Mouse (Mus musculus) NIH3T3 (cell line): ENCODE measurements around the gene Slc9a5.

ENCODE experiments used
- DNase-seq: peaks from one replicate; pipeline ENCODE4 v3.0.0-alpha.2; 2012; ENCODE audit warnings: low read depth

Gene Slc9a5

DNA sequence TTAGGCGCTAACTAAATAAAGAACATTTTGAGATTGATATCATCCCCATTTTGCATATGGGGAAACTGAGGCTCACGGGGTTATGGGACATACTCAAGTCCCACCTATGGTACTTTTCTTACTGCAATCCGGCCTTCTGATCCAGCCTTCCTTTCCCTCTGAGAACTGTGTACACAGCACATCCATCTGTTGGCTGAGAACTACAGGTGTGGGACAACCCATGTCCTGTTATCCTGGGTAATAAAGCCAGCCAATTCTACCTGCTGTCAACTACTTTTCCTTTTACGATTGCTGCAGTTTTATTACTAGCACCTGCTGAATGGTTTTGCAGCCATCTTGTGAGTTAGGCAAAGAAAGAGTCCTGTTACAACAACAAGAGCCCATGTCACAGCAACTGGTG, 5.9 kb downstream of the Slc9a5 start:
- DNase-seq = no peak

- peak; percentile 79 for DNase-seq
Observed at GRCm38 (mm10) chr8:105355179-105356024, 6.8 kb downstream of the Slc9a5 start.

DNA sequence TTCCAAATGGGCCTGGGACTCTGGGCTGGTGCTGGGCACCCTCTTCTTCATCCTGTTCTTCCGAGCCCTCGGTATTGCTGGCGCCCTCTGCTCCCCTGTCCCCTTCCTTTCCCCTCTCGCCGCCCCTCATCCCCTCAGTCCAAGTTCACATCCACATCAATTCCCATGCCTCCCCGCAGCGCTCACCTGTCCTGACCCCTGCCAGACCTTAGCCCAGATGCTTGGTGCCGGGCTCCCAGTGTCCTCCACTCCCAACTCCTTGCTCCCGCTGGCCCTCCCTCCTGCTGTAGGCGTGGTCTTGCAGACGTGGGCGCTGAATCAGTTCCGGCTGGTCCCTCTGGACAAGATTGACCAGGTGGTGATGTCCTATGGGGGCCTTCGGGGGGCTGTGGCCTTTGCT, 8.0 kb downstream of the Slc9a5 start:
- no peak for DNase-seq

DNA sequence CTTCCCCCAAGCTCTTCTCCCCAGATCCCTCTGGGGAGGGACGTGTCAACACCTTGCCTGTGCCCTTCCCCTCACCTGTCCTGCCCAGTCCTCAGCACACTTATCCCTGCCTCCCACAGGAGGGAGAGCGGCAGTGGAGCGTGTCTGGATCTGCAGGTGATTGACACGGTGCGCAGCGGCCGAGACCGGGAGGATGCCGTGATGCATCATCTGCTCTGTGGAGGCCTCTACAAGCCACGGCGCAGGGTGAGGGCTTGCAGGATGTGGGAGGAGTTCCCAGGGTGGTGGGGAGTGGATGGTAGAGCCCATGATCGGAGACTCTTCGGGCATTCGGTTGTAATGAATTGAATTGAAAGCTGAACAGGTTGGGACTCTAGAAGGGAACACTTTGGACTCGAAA, 10.6 kb downstream of the Slc9a5 start:
- no peak for DNase-seq

- DNase-seq = peak; percentile 75
Observed at GRCm38 (mm10) chr8:105359646-105360045, 11.0 kb downstream of the Slc9a5 start.

- no peak for DNase-seq
Observed at GRCm38 (mm10) chr8:105361751-105362702, 13.4 kb downstream of the Slc9a5 start.

GRCm38 (mm10) chr8:105367107-105367506, 18.5 kb downstream of the Slc9a5 start:
- DNase-seq = peak; percentile 51

DNA sequence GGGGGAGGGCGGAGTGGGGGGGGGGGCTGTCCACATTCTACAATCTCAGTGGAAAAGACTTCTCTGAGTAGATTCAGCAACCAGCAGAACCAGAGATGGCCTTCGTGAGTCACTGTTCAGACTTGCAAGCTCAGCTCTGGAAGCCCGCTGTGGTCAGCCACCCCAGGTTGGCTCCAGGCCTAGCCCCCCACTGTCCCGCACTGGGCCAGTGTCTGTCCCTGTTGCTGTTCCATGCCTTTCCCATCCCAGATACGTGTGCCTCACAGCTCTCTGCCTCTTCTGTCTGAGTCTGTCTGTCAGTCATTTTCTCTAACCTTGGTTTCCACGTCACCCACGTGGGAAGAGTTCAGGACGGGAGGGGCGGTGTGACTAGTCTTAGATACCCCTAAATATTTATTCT, 23.8 kb downstream of the Slc9a5 start:
- DNase-seq = peak; percentile 75

DNA sequence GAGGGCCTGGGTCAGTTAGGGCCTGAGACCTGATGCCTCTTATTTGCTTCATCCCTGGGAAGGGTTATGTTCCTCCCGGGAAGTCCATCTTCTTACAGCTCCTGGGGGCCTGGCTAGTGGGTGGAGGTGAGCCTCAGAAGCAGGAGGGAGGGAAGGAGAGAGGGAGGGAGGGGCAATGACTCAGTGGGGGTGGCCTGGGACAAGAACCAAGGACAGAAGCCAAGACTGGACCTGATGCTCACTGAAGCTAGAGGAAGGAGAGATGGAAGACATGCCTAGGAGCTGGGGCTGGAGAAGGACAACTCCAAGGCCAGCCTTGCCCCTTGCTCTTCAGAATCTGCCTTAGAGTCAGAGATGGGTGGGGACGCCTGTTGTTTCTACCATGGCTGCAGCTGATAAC, 24.4 kb downstream of the Slc9a5 start, which contains the start of gene Plekhg4:
Gene Plekhg4, plus strand, starts transcription at position 243 of the 400 bp plus-strand sequence.
- peak; percentile 83 for DNase-seq

GRCm38 (mm10) chr8:105374513-105374966, 25.9 kb downstream of the Slc9a5 start:
- DNase-seq = no peak

- peak; percentile 30 for DNase-seq
Observed at GRCm38 (mm10) chr8:105378673-105379072, 30.0 kb downstream of the Slc9a5 start.

DNA sequence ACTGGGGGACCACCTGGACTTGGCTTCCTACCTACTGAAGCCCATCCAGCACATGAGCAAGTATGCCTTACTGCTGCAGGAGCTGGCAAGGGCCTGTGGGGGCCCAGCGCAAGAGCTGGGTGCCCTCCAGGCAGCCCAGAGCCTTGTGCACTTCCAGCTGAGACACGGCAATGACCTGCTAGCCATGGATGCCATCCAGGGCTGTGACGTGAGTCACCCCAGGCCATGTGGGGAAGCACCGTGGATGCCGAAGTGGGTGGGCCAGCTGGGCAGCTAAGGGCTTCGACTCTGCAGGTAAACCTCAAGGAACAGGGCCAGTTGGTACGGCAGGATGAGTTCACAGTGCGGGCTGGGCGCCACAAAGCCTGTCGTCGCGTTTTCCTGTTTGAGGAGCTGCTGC, 31.7 kb downstream of the Slc9a5 start:
- DNase-seq = no peak

DNA sequence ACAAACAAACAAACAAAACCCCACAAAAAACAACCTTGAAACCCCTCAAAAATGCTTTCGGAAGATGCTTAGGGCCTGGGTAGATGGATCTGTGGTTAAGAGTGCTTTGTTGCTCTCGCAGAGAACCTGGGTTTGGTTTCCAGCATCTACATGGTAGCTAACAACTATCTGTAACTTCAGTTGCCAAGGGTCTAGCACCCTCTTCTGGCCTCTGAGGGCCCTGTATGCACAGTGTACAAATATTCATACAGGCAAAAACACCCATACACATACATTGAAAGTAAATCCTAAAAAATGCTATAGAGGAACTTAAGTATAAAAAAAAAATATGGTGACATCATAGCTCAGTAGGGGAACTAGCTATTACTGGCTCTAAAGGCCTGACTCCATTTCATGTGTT, 35.4 kb downstream of the Slc9a5 start:
- no peak for DNase-seq

DNA sequence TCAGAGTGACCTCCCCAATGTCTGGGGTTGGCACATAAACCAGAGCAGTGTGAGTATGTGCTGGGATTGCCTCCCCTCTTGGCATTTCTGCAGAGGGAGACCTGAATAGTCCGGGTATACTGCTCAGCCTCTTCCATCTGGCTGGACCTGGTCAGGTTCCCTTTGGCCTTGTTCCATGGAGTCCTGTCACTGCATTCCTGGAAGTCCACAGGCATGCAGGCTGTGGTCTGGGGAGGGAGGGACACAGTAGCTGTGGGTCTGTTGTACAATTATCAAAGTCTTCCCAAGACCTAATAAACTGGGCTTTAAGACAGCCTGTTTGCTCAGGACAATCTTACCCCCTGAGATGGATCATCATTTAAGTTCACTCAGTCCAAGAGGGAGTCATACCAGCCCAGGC, 38.5 kb downstream of the Slc9a5 start:
- peak; percentile 70 for DNase-seq

DNA sequence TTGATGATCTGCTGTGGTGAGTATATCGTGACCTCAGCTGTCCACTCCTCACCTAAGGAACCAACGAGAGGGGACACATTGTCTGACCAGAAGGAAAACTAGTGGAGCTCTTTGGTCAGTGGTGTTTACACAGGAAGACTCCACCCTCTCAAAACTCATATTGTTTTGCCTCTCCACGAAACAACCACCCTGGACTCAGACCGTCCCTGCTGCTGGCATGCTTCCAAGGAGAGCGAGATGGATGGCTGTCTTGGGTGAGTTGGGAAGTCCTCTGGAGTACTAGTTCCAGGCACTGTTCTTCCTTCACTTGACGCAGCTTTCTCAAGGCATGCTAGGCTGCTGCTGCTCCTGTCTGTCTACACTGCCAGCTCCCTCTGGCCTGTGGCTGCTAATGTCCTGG, 40.5 kb downstream of the Slc9a5 start:
- no peak for DNase-seq

DNA sequence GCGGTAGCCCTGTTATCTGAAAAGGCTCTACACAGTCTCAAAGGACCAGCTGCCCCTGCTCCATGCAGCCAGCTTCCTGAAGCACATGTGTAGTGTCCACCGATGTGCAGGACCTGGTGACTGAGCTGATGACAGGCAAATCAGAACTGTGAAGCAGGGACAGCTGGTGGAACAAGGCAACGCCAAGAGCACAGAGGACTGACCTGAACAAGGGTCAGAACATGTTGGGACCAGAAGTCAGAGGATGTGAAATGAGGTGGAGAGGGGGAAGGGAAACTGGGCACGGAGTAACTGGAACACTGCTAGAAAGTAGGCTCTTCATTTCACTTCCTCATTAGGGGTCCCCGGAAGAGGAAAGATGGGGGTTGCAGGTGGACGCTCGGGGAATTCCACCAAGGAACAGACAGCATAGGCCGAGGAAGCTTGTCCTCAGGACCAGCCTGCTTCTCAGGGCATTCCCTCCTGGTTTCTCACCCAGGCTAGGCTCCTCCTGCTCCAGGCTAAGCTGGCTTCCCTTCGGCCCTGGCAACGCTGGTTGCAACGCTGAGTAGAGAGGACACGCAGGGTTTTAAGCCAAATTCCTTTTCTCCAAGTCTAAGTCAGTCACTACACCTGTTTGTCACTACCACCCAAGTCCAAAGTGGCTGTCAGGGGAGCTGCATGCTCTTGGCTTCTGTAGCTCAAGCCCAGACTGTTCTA, 44.6 kb downstream of the Slc9a5 start:
- DNase-seq = no peak

DNA sequence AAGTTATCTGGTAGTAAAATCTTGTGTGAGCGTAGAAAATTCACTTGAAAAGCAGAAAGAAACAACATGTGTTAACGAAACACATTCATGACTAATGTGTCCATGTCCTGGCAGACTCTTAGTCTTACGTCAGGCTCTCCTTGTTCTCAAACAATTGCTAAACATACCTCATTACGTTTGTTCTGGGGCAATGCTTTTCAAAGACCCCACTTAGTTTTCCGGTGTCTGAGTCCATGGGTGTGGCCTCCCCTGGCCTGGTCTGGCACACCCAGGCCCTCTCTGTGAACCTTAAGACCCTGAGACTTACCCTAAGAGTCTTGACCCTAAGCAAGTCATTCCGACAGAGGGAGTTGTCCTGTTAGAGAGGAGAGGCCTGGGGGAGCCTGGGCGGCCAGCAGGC, 45.3 kb downstream of the Slc9a5 start:
- DNase-seq = peak; percentile 20

DNA sequence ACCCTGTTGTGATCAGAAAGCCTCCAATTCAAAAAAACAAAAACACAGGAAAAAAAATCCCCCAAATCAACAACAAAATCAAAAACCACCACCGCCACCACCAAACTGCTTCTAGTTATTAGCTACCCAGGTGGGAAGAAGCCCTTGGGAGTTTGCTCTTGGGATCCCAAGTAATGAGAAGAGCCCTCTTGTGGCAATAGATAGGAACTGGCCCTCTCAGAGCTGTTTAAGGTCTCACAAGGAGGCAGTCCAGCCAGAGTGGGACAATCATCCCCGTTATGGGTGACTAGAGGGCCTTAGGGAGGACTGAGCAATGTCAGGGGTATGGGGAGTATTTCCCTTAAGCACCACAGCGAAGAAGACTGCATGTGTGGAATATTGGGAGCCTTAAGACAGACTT, 49.1 kb downstream of the Slc9a5 start:
- peak; percentile 80 for DNase-seq

- no peak for DNase-seq
Observed at GRCm38 (mm10) chr8:105400016-105400415, 51.4 kb downstream of the Slc9a5 start.

DNA sequence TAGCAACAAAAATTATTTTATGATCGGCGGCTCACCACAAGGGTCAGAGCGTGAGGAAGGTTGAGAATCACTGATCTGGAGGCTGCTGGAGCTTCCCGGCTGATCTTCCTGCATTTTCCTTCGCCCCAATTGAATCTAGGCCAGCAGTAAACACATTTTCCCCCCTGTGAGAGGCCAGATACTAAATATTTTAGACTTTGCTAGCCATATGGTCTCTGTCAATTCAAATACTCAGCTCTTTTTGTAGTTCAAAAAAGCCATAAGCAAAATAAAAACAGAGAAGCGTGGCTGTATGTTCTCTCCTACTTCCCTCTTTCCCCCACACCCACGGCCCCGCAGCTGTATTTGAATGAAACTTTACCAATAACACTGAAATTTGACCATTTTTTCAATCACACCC, 54.8 kb downstream of the Slc9a5 start:
- DNase-seq = no peak

GRCm38 (mm10) chr8:105404496-105404895, 55.9 kb downstream of the Slc9a5 start:
- DNase-seq = no peak

GRCm38 (mm10) chr8:105406416-105406815, 57.8 kb downstream of the Slc9a5 start:
- DNase-seq = no peak
